Mouse (Mus musculus) embryonic facial prominence, embryonic 10.5 days (tissue): ENCODE data around the gene Wtip. TPM values are rescaled to one million over a fixed set of nuclear protein-coding genes. Genes with fewer than 3 reads are reported as not detected.
"Not testable (repeated sequence)": the region's sequence is repeated elsewhere in the genome, so short reads cannot be mapped to it uniquely, and the experiment has no call there.

Experiments used
- DNase-seq: peaks from one replicate; pipeline ENCODE4 v3.0.0-alpha.2; 2017; ENCODE audit warnings: low spot score
- H3K27ac ChIP-seq: fragments of 300-500 bp; sonication (generic); replicated peaks from 2 replicates; pipeline ENCODE4 v1.5.1; 2016; ENCODE audit warnings: mild to moderate bottlenecking
- H3K27me3 ChIP-seq: fragments of 300-500 bp; sonication (generic); replicated peaks from 2 replicates; pipeline ENCODE4 v1.6.1; 2016; ENCODE audit warnings: low read depth, mild to moderate bottlenecking; ENCODE audit not compliant: poor library complexity, severe bottlenecking
- H3K36me3 ChIP-seq: fragments of 300-500 bp; sonication (generic); replicated peaks from 2 replicates; pipeline ENCODE4 v1.6.1; 2016; ENCODE audit warnings: mild to moderate bottlenecking, moderate library complexity
- H3K4me1 ChIP-seq: fragments of 300-500 bp; sonication (generic); 2 replicates; pipeline ENCODE4 v1.6.1; 2016
- H3K4me3 ChIP-seq: fragments of 300-500 bp; sonication (generic); 2 replicates; pipeline ENCODE4 v1.5.1; 2016; ENCODE audit warnings: mild to moderate bottlenecking, moderate library complexity
- H3K9me3 ChIP-seq: fragments of 300-500 bp; sonication (generic); 2 replicates; pipeline ENCODE4 v1.6.1; 2016; ENCODE audit warnings: mild to moderate bottlenecking
- WGBS: fragments of 180-500 bp; shearing (Covaris S2); methylation state at CpG from one replicate; pipeline ENCODE4 v1.1.7; 2016; 5-methylcytosine and 5-hydroxymethylcytosine counted together
- polyA plus RNA-seq: library from polyadenylated mRNA; unstranded; fragments of >200 nt; fragmentation: Nextera tagmentation; extraction: Ambion mirVana; gene quantifications from 2 replicates; pipeline ENCODE4 v1.2.1, GENCODE M21; 2016

The Wtip gene
- polyA plus RNA-seq, 1 experiment from 2014 or later = 6.2 TPM

DNA sequence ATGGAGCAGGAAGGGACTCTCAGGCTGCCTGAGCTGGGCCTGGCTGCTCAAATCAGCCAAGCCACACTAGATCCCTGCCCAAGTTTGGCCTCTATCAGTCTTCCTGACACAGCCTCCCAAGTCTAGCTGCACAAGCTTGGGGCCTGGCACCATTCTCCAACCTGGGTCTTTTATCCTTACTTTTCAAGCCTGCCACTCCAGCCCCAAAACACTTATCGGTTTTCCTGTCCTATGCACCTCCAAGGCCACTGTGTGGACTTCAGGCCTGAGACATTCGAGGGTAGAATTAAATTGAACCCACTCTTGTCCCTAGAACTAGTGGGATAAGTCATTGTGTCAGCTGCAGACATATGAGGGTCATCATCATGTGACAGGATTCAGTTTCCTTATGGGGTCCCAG is 33.1 kb downstream of the Wtip start:
- no peak overlapping the region for H3K4me3 ChIP-seq
- no peaks in the 10 kb centered on the region for H3K4me1 ChIP-seq
- H3K36me3 ChIP-seq = no peaks in the 10 kb centered on the region
- H3K27ac ChIP-seq = no peak overlapping the region
- DNase-seq = no peak
- WGBS = 72% methylated on average over 2 of the region's 2 CpGs
- H3K27me3 ChIP-seq = no peaks in the 10 kb centered on the region
- H3K9me3 ChIP-seq = peaks cover 24% of the 10 kb centered on the region; the same call in 1 of the 2 replicates

DNA sequence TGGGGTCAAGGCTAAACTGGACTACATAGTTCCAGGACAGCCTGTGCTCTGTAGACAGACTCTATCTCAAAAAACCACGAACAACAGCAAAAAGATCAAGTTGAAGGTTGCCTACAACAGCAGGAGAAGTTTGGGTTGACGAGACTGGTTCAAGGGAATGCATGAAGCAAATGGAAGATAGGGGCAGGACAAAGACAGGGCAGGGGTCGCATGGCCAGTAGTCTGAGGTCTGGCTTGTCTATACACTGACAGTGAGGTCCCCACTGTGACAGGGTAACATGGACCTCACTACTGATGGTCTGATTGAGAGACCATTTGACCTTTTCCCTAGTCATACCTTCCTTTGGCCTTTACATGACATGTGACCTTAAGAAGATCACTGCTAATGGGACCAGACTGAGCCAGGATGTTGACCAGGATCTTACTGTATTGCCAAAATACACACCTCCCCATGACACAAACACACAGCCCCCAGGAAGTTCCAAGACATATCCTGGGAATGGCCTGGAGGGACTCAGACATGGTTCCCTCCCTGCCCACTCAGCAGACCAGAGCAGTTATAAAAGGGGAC is 38.1 kb downstream of the Wtip start, which contains the start of gene Scgb1b30:
TSS of gene Scgb1b30 (plus strand) at position 521 of the 571 bp plus-strand sequence.
- H3K9me3 ChIP-seq = peaks cover 25% of the 10 kb centered on the region; the same call in 1 of the 2 replicates
- H3K4me1 ChIP-seq = no peaks in the 10 kb centered on the region
- H3K27me3 ChIP-seq = no peaks in the 10 kb centered on the region
- H3K36me3 ChIP-seq = no peaks in the 10 kb centered on the region
- DNase-seq = peak; percentile 3
- H3K4me3 ChIP-seq = no peak within 1 kb of the TSS
- 78% methylated on average over 3 of the region's 3 CpGs for WGBS
- no peak within 1 kb of the TSS for H3K27ac ChIP-seq

DNA sequence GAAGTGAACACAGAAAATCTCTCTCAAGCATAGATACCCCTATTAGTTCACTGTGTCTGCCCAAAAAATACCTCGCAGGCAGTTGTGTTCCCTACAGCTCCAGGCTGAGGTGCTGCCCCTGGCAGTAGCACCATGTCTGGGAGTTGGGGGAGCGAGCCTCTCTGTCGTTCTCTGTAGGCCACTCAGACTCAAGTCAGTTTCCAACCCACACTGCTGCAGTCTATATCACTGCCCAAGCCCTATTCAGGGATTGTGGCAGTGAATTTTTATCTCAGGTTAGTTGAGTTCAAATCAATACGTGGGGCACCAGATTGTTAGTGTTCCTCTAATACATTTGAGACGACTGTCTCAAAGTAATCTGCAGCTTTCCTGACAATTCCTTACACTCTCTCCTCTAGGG is 64.9 kb downstream of the Wtip start:
- not testable (repeated sequence) for DNase-seq, H3K4me1 ChIP-seq, H3K27me3 ChIP-seq, H3K4me3 ChIP-seq, H3K27ac ChIP-seq, H3K36me3 ChIP-seq
- WGBS = 78% methylated on average over 5 of the region's 5 CpGs
- H3K9me3 ChIP-seq = peaks cover 17% of the 10 kb centered on the region; the same call in 1 of the 2 replicates

Other genes with a start within 250 kb of the Wtip start
- gene Scgb2b26, start 188.2 kb downstream of the Wtip start, polyA plus RNA-seq = not detected in 2 replicates
- gene Scgb2b27, start 119.3 kb downstream of the Wtip start, polyA plus RNA-seq = not detected in 2 replicates
- gene Scgb1b27, start 111.8 kb downstream of the Wtip start, polyA plus RNA-seq = not detected in 2 replicates
- not detected in 2 replicates for gene Scgb1b30, start 37.8 kb downstream of the Wtip start, polyA plus RNA-seq
- 289 and 295 TPM in 2 replicates for gene Uba2, start 36.3 kb upstream of the Wtip start, polyA plus RNA-seq
- gene Pdcd2l, start 63.4 kb upstream of the Wtip start, polyA plus RNA-seq = 73.5 and 80.8 TPM in 2 replicates
- 347 and 381 TPM in 2 replicates for gene Gpi1, start 97.1 kb upstream of the Wtip start, polyA plus RNA-seq
- 0.62 TPM in 1 of 2 replicates, not detected in the other for gene Gm6096, start 117.8 kb upstream of the Wtip start, polyA plus RNA-seq
- 27.8 and 30.7 TPM in 2 replicates for gene 4931406P16Rik, start 180.3 kb upstream of the Wtip start, polyA plus RNA-seq